Mouse (Mus musculus) thymus, postnatal 0 days (tissue): ENCODE measurements around the gene Suclg2. TPM values are rescaled to one million over a fixed set of nuclear protein-coding genes. Genes with fewer than 3 reads are reported as not detected.

Source experiments
- DNase-seq: peaks from one replicate; pipeline ENCODE4 v3.0.0-alpha.2; 2015; ENCODE audit warnings: low spot score
- polyA plus RNA-seq: library from polyadenylated mRNA; unstranded; fragments of >200 nt; fragmentation: Nextera tagmentation; extraction: Ambion mirVana; gene quantifications from 2 replicates; pipeline ENCODE4 v1.2.1, GENCODE M21; 2015

The Suclg2 gene
- polyA plus RNA-seq, 1 experiment from 2014 or later = 36.6 TPM

- DNase-seq = no peak
Measured at GRCm38 (mm10) chr6:95700981-95701610, 17.5 kb downstream of the Suclg2 start.

GRCm38 (mm10) chr6:95700191-95700590 is 18.4 kb downstream of the Suclg2 start:
- DNase-seq = no peak

GRCm38 (mm10) chr6:95699326-95699725 is 19.3 kb downstream of the Suclg2 start:
- DNase-seq = no peak

GRCm38 (mm10) chr6:95698536-95699162 is 20.0 kb downstream of the Suclg2 start:
- no peak for DNase-seq

- DNase-seq = no peak
Measured at GRCm38 (mm10) chr6:95694910-95695309, 23.7 kb downstream of the Suclg2 start.

GRCm38 (mm10) chr6:95685242-95685641 is 33.4 kb downstream of the Suclg2 start:
- no peak for DNase-seq

- DNase-seq = no peak
Measured at GRCm38 (mm10) chr6:95679718-95680117, 38.9 kb downstream of the Suclg2 start.

- DNase-seq = no peak
Measured at GRCm38 (mm10) chr6:95679261-95679660, 39.3 kb downstream of the Suclg2 start.

GRCm38 (mm10) chr6:95676951-95677350 is 41.6 kb downstream of the Suclg2 start:
- DNase-seq = no peak

- no peak for DNase-seq
Measured at GRCm38 (mm10) chr6:95676439-95676838, 42.2 kb downstream of the Suclg2 start.

GRCm38 (mm10) chr6:95675059-95675705 is 43.4 kb downstream of the Suclg2 start:
- no peak for DNase-seq

- DNase-seq = no peak
Measured at GRCm38 (mm10) chr6:95674651-95675050, 43.9 kb downstream of the Suclg2 start.

- peak; percentile 59 for DNase-seq
Measured at GRCm38 (mm10) chr6:95669335-95669729, 49.3 kb downstream of the Suclg2 start.

GRCm38 (mm10) chr6:95668629-95669334 is 49.8 kb downstream of the Suclg2 start:
- no peak for DNase-seq

GRCm38 (mm10) chr6:95657671-95658070 is 60.9 kb downstream of the Suclg2 start:
- DNase-seq = no peak

- no peak for DNase-seq
Measured at GRCm38 (mm10) chr6:95653662-95654061, 64.9 kb downstream of the Suclg2 start.

- DNase-seq = no peak
Measured at GRCm38 (mm10) chr6:95652774-95653173, 65.8 kb downstream of the Suclg2 start.

GRCm38 (mm10) chr6:95651391-95651876 is 67.2 kb downstream of the Suclg2 start:
- DNase-seq = peak; percentile 45

GRCm38 (mm10) chr6:95650082-95650722 is 68.4 kb downstream of the Suclg2 start:
- DNase-seq = no peak

GRCm38 (mm10) chr6:95649123-95649663 is 69.4 kb downstream of the Suclg2 start:
- DNase-seq = no peak

- no peak for DNase-seq
Measured at GRCm38 (mm10) chr6:95637416-95637815, 81.2 kb downstream of the Suclg2 start.
